Mouse (Mus musculus) limb, embryonic 13.5 days (tissue): Measurements from ENCODE around the gene BC025920. TPM values are rescaled to one million over a fixed set of nuclear protein-coding genes. Genes with fewer than 3 reads are reported as not detected.

Source experiments
- ATAC-seq: fragments of 200-750 bp; cut with Nextera tagmentation; 2 replicates; pipeline ENCODE4 v1.8.0; 2017; ENCODE audit warnings: low read depth, moderate number of reproducible peaks, moderate TSS enrichment; ENCODE audit not compliant: low FRiP score
- H3K27ac ChIP-seq: fragments of 300-500 bp; sonication (generic); 2 replicates; pipeline ENCODE4 v1.5.1; 2015; ENCODE audit warnings: inconsistent platforms, mild to moderate bottlenecking, moderate library complexity
- H3K27me3 ChIP-seq: fragments of 300-500 bp; sonication (generic); 2 replicates; pipeline ENCODE4 v1.6.1; 2015; ENCODE audit warnings: mild to moderate bottlenecking, inconsistent platforms
- H3K36me3 ChIP-seq: fragments of 300-500 bp; sonication (generic); 2 replicates; pipeline ENCODE4 v1.6.1; 2015; ENCODE audit warnings: inconsistent platforms, mild to moderate bottlenecking, moderate library complexity
- H3K4me1 ChIP-seq: fragments of 300-500 bp; sonication (generic); 2 replicates; pipeline ENCODE4 v1.6.1; 2015; ENCODE audit warnings: inconsistent platforms
- H3K4me2 ChIP-seq: fragments of 300-500 bp; sonication (generic); replicated peaks from 2 replicates; pipeline ENCODE4 v1.6.1; 2015; ENCODE audit warnings: inconsistent platforms, mild to moderate bottlenecking, moderate library complexity
- H3K4me3 ChIP-seq: fragments of 300-500 bp; sonication (generic); 2 replicates; pipeline ENCODE4 v1.5.1; 2015; ENCODE audit warnings: moderate library complexity, mild to moderate bottlenecking, inconsistent platforms
- H3K9ac ChIP-seq: fragments of 300-500 bp; sonication (generic); 2 replicates; pipeline ENCODE4 v1.6.1; 2015; ENCODE audit warnings: mild to moderate bottlenecking, inconsistent platforms
- H3K9me3 ChIP-seq: fragments of 300-500 bp; sonication (generic); 2 replicates; pipeline ENCODE4 v1.6.1; 2016; ENCODE audit warnings: inconsistent platforms
- WGBS: fragments of 180-500 bp; shearing (Covaris S2); methylation state at CpG from one replicate; pipeline ENCODE4 v1.1.7; 2015; 5-methylcytosine and 5-hydroxymethylcytosine counted together
- polyA plus RNA-seq: library from polyadenylated mRNA; unstranded; fragments of >200 nt; fragmentation: Nextera tagmentation; extraction: Ambion mirVana; gene quantifications from 2 replicates; pipeline ENCODE4 v1.2.1, GENCODE M21; 2015

Gene BC025920
- polyA plus RNA-seq = 1.3 and 1.5 TPM in 2 replicates

GRCm38 (mm10) chr10:81605974-81606751, at the start of gene BC025920:
BC025920 (plus strand) TSS chr10:81606270.
- 0 out of 2 replicates have a peak, but pooled peaks cover 10% of the 10 kb centered on the region for H3K36me3 ChIP-seq
- peak; percentile 90 for ATAC-seq
- under 1% methylated on average over 39 of the region's 39 CpGs for WGBS
- peak within 1 kb of the TSS; percentile 85 for H3K27ac ChIP-seq
- peak within 1 kb of the TSS; percentile 53 for H3K4me3 ChIP-seq
- peaks cover 4% of the 10 kb centered on the region for H3K9me3 ChIP-seq
- H3K4me2 ChIP-seq = peak within 1 kb of the TSS; percentile 82
- H3K4me1 ChIP-seq = peaks cover 42% of the 10 kb centered on the region
- H3K9ac ChIP-seq = peak within 1 kb of the TSS; percentile 66
- H3K27me3 ChIP-seq = no peaks in the 10 kb centered on the region

- H3K9me3 ChIP-seq = no peaks in the 10 kb centered on the region
- no peak overlapping the region for H3K27ac ChIP-seq
- H3K4me2 ChIP-seq = no peak overlapping the region
- WGBS = 67% methylated on average over 3 of the region's 3 CpGs
- H3K9ac ChIP-seq = no peak overlapping the region
- peaks cover 23% of the 10 kb centered on the region for H3K4me1 ChIP-seq
- H3K4me3 ChIP-seq = no peak overlapping the region
- H3K36me3 ChIP-seq = peaks cover 2% of the 10 kb centered on the region; the same call in 1 of the 2 replicates
- no peaks in the 10 kb centered on the region for H3K27me3 ChIP-seq
- no peak for ATAC-seq
These were observed 49.8 kb upstream of the BC025920 start for GRCm38 (mm10) chr10:81556282-81556681.

GRCm38 (mm10) chr10:81557491-81557890, 48.6 kb upstream of the BC025920 start:
- Histone ChIP-seq H3K27ac (no peak overlapping the region), H3K27me3 (no peaks in the 10 kb centered on the region), H3K36me3 (peaks cover 14% of the 10 kb centered on the region), H3K9ac (no peak overlapping the region), H3K4me2 (no peak overlapping the region), H3K4me1 (peaks cover 23% of the 10 kb centered on the region), H3K9me3 (no peaks in the 10 kb centered on the region), H3K4me3 (no peak overlapping the region)
- no peak for ATAC-seq
- WGBS = 8% methylated on average over 1 of the region's 1 CpGs

- peaks cover 39% of the 10 kb centered on the region for H3K4me1 ChIP-seq
These were observed 46.9 kb upstream of the BC025920 start, which contains the start of gene Aes for GRCm38 (mm10) chr10:81559163-81559626. Aes (plus strand) TSS chr10:81559488.

GRCm38 (mm10) chr10:81559627-81560539, 46.2 kb upstream of the BC025920 start:
- Histone ChIP-seq H3K27me3 (no peaks in the 10 kb centered on the region; the same call in 1 of the 2 replicates), H3K9me3 (no peaks in the 10 kb centered on the region), H3K9ac (peak overlapping the region; percentile 98), H3K4me1 (peaks cover 46% of the 10 kb centered on the region), H3K4me3 (peak overlapping the region; percentile 91), H3K4me2 (peak overlapping the region; percentile 95), H3K36me3 (peaks cover 28% of the 10 kb centered on the region), H3K27ac (peak overlapping the region; percentile 93)
- peak; percentile 16; the same call in 1 of the 2 replicates for ATAC-seq
- WGBS = 0% methylated on average over 34 of the region's 36 CpGs

More at GRCm38 (mm10) chr10:81559163-81559626, 46.9 kb upstream of the BC025920 start, which contains the start of gene Aes:
- Histone ChIP-seq H3K9me3 (no peaks in the 10 kb centered on the region), H3K4me2 (peak within 1 kb of the TSS; percentile 95), H3K36me3 (peaks cover 21% of the 10 kb centered on the region), H3K4me3 (peak within 1 kb of the TSS; percentile 91), H3K9ac (peak within 1 kb of the TSS; percentile 98), H3K27me3 (no peaks in the 10 kb centered on the region), H3K27ac (peak within 1 kb of the TSS; percentile 93)
- under 1% methylated on average over 42 of the region's 53 CpGs for WGBS
- peak; percentile 52; the same call in 1 of the 2 replicates for ATAC-seq

- no peak for ATAC-seq
- H3K4me1 ChIP-seq = peaks cover 56% of the 10 kb centered on the region
These were observed 45.2 kb upstream of the BC025920 start for GRCm38 (mm10) chr10:81560719-81561459.

GRCm38 (mm10) chr10:81562411-81562810, 43.7 kb upstream of the BC025920 start:
- peaks cover 53% of the 10 kb centered on the region for H3K36me3 ChIP-seq
- peak overlapping the region; percentile 32; the same call in 1 of the 2 replicates for H3K9ac ChIP-seq
- H3K27me3 ChIP-seq = peaks cover 12% of the 10 kb centered on the region; the same call in 1 of the 2 replicates
- H3K4me1 ChIP-seq = peaks cover 61% of the 10 kb centered on the region
- H3K4me3 ChIP-seq = peak overlapping the region; percentile 1; the same call in 1 of the 2 replicates
- 76% methylated on average over 6 of the region's 6 CpGs for WGBS
- H3K4me2 ChIP-seq = peak overlapping the region; percentile 31
- no peaks in the 10 kb centered on the region for H3K9me3 ChIP-seq
- peak overlapping the region; percentile 1; the same call in 1 of the 2 replicates for H3K27ac ChIP-seq
- ATAC-seq = no peak

More at GRCm38 (mm10) chr10:81560719-81561459, 45.2 kb upstream of the BC025920 start:
- H3K4me3 ChIP-seq = peak overlapping the region; percentile 91
- peaks cover 38% of the 10 kb centered on the region for H3K36me3 ChIP-seq
- H3K4me2 ChIP-seq = peak overlapping the region; percentile 95
- WGBS = 11% methylated on average over 16 of the region's 16 CpGs
- H3K27ac ChIP-seq = peak overlapping the region; percentile 93; the same call in 1 of the 2 replicates
- peaks cover 8% of the 10 kb centered on the region; the same call in 1 of the 2 replicates for H3K27me3 ChIP-seq
- no peaks in the 10 kb centered on the region for H3K9me3 ChIP-seq
- H3K9ac ChIP-seq = peak overlapping the region; percentile 98

- Histone ChIP-seq H3K27ac (peak overlapping the region; percentile 52; the same call in 1 of the 2 replicates), H3K4me3 (0 out of 2 replicates have a peak overlapping the region, but pooled peaks have one; percentile 11)
These were observed 42.6 kb upstream of the BC025920 start for GRCm38 (mm10) chr10:81563481-81563880.

GRCm38 (mm10) chr10:81564216-81564615, 41.9 kb upstream of the BC025920 start:
- peak overlapping the region; percentile 32 for H3K4me3 ChIP-seq
- no peak for ATAC-seq
- peak overlapping the region; percentile 62 for H3K9ac ChIP-seq
- peaks cover 56% of the 10 kb centered on the region for H3K36me3 ChIP-seq
- peaks cover 74% of the 10 kb centered on the region for H3K4me1 ChIP-seq
- peak overlapping the region; percentile 52; the same call in 1 of the 2 replicates for H3K27ac ChIP-seq
- 3% methylated on average over 9 of the region's 10 CpGs for WGBS
- peak overlapping the region; percentile 61 for H3K4me2 ChIP-seq
- H3K9me3 ChIP-seq = no peaks in the 10 kb centered on the region
- peaks cover 12% of the 10 kb centered on the region; the same call in 1 of the 2 replicates for H3K27me3 ChIP-seq

More at GRCm38 (mm10) chr10:81563481-81563880, 42.6 kb upstream of the BC025920 start:
- H3K27me3 ChIP-seq = peaks cover 12% of the 10 kb centered on the region; the same call in 1 of the 2 replicates
- peaks cover 56% of the 10 kb centered on the region for H3K36me3 ChIP-seq
- ATAC-seq = no peak
- peaks cover 72% of the 10 kb centered on the region for H3K4me1 ChIP-seq
- WGBS = 21% methylated on average over 6 of the region's 6 CpGs
- H3K9ac ChIP-seq = peak overlapping the region; percentile 62
- no peaks in the 10 kb centered on the region for H3K9me3 ChIP-seq
- peak overlapping the region; percentile 61 for H3K4me2 ChIP-seq

GRCm38 (mm10) chr10:81564734-81565133, 41.3 kb upstream of the BC025920 start:
- ATAC-seq = no peak
- Histone ChIP-seq H3K27ac (peak overlapping the region; percentile 52; the same call in 1 of the 2 replicates), H3K36me3 (peaks cover 56% of the 10 kb centered on the region), H3K27me3 (peaks cover 12% of the 10 kb centered on the region; the same call in 1 of the 2 replicates), H3K9ac (peak overlapping the region; percentile 62; the same call in 1 of the 2 replicates), H3K4me2 (peak overlapping the region; percentile 61), H3K4me1 (peaks cover 79% of the 10 kb centered on the region), H3K4me3 (peak overlapping the region; percentile 32), H3K9me3 (no peaks in the 10 kb centered on the region)
- WGBS = 16% methylated on average over 10 of the region's 10 CpGs
